Mouse (Mus musculus) spleen, postnatal 4 days (tissue): ENCODE measurements at regions not wholly inside any gene's neighbourhood (a gene's known extent, or its start where the extent isn't known, plus 50 kb on each side); places are given as distances from the start of the nearest gene placed in this dataset.

ENCODE experiments used
- DNase-seq, 2 experiments: peaks; one replicate each; pipeline ENCODE4 v3.0.0; 2022; ENCODE audit warnings: low spot score in 2 of 2

- DNase-seq, result no peak
Measured at GRCm38 (mm10) chr1:77933095-77933766, 263.7 kb downstream of the Pax3 start.

GRCm38 (mm10) chr1:77932226-77932625 lies 264.7 kb downstream of the Pax3 start:
- no peak for DNase-seq

- DNase-seq, result no peak
Measured at GRCm38 (mm10) chr1:77930661-77931060, 266.3 kb downstream of the Pax3 start.

GRCm38 (mm10) chr1:77929552-77929951 lies 267.4 kb downstream of the Pax3 start:
- no peak for DNase-seq

GRCm38 (mm10) chr1:77926146-77926545 lies 270.8 kb downstream of the Pax3 start:
- DNase-seq, result no peak

- DNase-seq, result no peak
Measured at GRCm38 (mm10) chr1:77896226-77896625, 300.7 kb downstream of the Pax3 start.

- no peak for DNase-seq
Measured at GRCm38 (mm10) chr1:77879026-77879425, 317.9 kb downstream of the Pax3 start.

GRCm38 (mm10) chr1:77870125-77870524 lies 326.8 kb downstream of the Pax3 start:
- DNase-seq, result no peak

GRCm38 (mm10) chr1:77869174-77869573 lies 327.8 kb downstream of the Pax3 start:
- no peak for DNase-seq

GRCm38 (mm10) chr1:77859931-77860330 lies 337.0 kb downstream of the Pax3 start:
- DNase-seq, result no peak

- DNase-seq, result no peak
Measured at GRCm38 (mm10) chr1:77854366-77854765, 339.5 kb upstream of the Epha4 start.

- DNase-seq, result no peak
Measured at GRCm38 (mm10) chr1:77847766-77848615, 333.1 kb upstream of the Epha4 start.

GRCm38 (mm10) chr1:77846039-77846727 lies 331.3 kb upstream of the Epha4 start:
- no peak for DNase-seq

- DNase-seq, result no peak
Measured at GRCm38 (mm10) chr1:77840672-77841071, 325.8 kb upstream of the Epha4 start.

GRCm38 (mm10) chr1:77832174-77832573 lies 317.3 kb upstream of the Epha4 start:
- no peak for DNase-seq

- no peak for DNase-seq
Measured at GRCm38 (mm10) chr1:77824716-77825387, 310.0 kb upstream of the Epha4 start.

GRCm38 (mm10) chr1:77823801-77824687 lies 309.2 kb upstream of the Epha4 start:
- no peak for DNase-seq

- no peak for DNase-seq
Measured at GRCm38 (mm10) chr1:77820101-77820500, 305.2 kb upstream of the Epha4 start.

GRCm38 (mm10) chr1:77815451-77815850 lies 300.6 kb upstream of the Epha4 start:
- DNase-seq, result no peak

- DNase-seq, result no peak
Measured at GRCm38 (mm10) chr1:77811573-77811972, 296.7 kb upstream of the Epha4 start.

- no peak for DNase-seq
Measured at GRCm38 (mm10) chr1:77790974-77791373, 276.1 kb upstream of the Epha4 start.
